Mouse (Mus musculus) heart, embryonic 11.5 days (tissue): ENCODE data around the gene C330007P06Rik. TPM values are rescaled to one million over a fixed set of nuclear protein-coding genes. Genes with fewer than 3 reads are reported as not detected.

ENCODE experiments used
- ATAC-seq: fragments of 200-750 bp; cut with Nextera tagmentation; replicated peaks from 2 replicates; pipeline ENCODE4 v1.8.0; 2017; ENCODE audit warnings: moderate library complexity; ENCODE audit not compliant: insufficient number of reproducible peaks, low FRiP score, low TSS enrichment
- H3K27ac ChIP-seq: fragments of 300-500 bp; sonication (generic); 2 replicates; pipeline ENCODE4 v1.5.1; 2014; ENCODE audit warnings: mild to moderate bottlenecking, low read depth, low read length
- H3K27me3 ChIP-seq: fragments of 300-500 bp; sonication (generic); 2 replicates; pipeline ENCODE4 v1.6.1; 2014; ENCODE audit warnings: mild to moderate bottlenecking, low read length, mixed read lengths; ENCODE audit not compliant: control insufficient read depth, insufficient read depth
- H3K36me3 ChIP-seq: fragments of 300-500 bp; sonication (generic); 2 replicates; pipeline ENCODE4 v1.6.1; 2014; ENCODE audit warnings: mild to moderate bottlenecking, low read length, moderate library complexity, mixed read lengths; ENCODE audit not compliant: control insufficient read depth, insufficient read depth
- H3K4me1 ChIP-seq: fragments of 300-500 bp; sonication (generic); 2 replicates; pipeline ENCODE4 v1.6.1; 2014; ENCODE audit warnings: low read length; ENCODE audit not compliant: control insufficient read depth, insufficient read depth
- H3K4me2 ChIP-seq: fragments of 300-500 bp; sonication (generic); 2 replicates; pipeline ENCODE4 v1.6.1; 2014; ENCODE audit warnings: mild to moderate bottlenecking, moderate library complexity
- H3K4me3 ChIP-seq: fragments of 300-500 bp; sonication (generic); 2 replicates; pipeline ENCODE4 v1.5.1; 2014; ENCODE audit warnings: low read depth, low read length
- H3K9ac ChIP-seq: fragments of 300-500 bp; sonication (generic); 2 replicates; pipeline ENCODE4 v1.6.1; 2014; ENCODE audit warnings: mild to moderate bottlenecking, low read depth, low read length, moderate library complexity
- H3K9me3 ChIP-seq: fragments of 300-500 bp; sonication (generic); replicated peaks from 2 replicates; pipeline ENCODE4 v1.6.1; 2016; ENCODE audit warnings: low read length; ENCODE audit not compliant: control insufficient read depth
- WGBS: fragments of 180-500 bp; shearing (Covaris S2); extraction: QIAGEN DNeasy Blood & Tissue Kit; methylation state at CpG from one replicate; pipeline ENCODE4 v1.1.7; 2014; ENCODE audit not compliant: insufficient replicate concordance; 5-methylcytosine and 5-hydroxymethylcytosine counted together
- polyA plus RNA-seq: library from polyadenylated mRNA; unstranded; fragments of >200 nt; fragmentation: Nextera tagmentation; extraction: Ambion mirVana; gene quantifications from 2 replicates; pipeline ENCODE4 v1.2.1, GENCODE M21; 2014

The C330007P06Rik gene
- polyA plus RNA-seq, 1 experiment from 2014 or later: 23.4 TPM

GRCm38 (mm10) chrX:36815022-36815421 lies 58.9 kb downstream of the C330007P06Rik start:
- no peak overlapping the region for H3K27ac ChIP-seq
- no peak for ATAC-seq
- H3K9me3 ChIP-seq: no peaks in the 10 kb centered on the region
- H3K4me2 ChIP-seq: no peak overlapping the region
- WGBS: 77% methylated on average over 4 of the region's 4 CpGs
- no peak overlapping the region for H3K9ac ChIP-seq
- H3K27me3 ChIP-seq: no peaks in the 10 kb centered on the region
- no peaks in the 10 kb centered on the region; the same call in 1 of the 2 replicates for H3K4me1 ChIP-seq
- no peaks in the 10 kb centered on the region for H3K36me3 ChIP-seq
- H3K4me3 ChIP-seq: no peak overlapping the region

GRCm38 (mm10) chrX:36814161-36814836 lies 59.6 kb downstream of the C330007P06Rik start:
- H3K4me1 ChIP-seq: no peaks in the 10 kb centered on the region; the same call in 1 of the 2 replicates
- H3K4me2 ChIP-seq: no peak overlapping the region
- H3K27me3 ChIP-seq: no peaks in the 10 kb centered on the region
- H3K4me3 ChIP-seq: no peak overlapping the region
- no peak overlapping the region for H3K9ac ChIP-seq
- H3K27ac ChIP-seq: no peak overlapping the region
- no peaks in the 10 kb centered on the region for H3K36me3 ChIP-seq
- 75% methylated on average over 8 of the region's 8 CpGs for WGBS
- ATAC-seq: no peak
- H3K9me3 ChIP-seq: no peaks in the 10 kb centered on the region

GRCm38 (mm10) chrX:36811377-36811776 lies 62.5 kb downstream of the C330007P06Rik start:
- H3K4me3 ChIP-seq: no peak overlapping the region
- H3K9me3 ChIP-seq: no peaks in the 10 kb centered on the region
- no peak overlapping the region for H3K27ac ChIP-seq
- no peaks in the 10 kb centered on the region for H3K27me3 ChIP-seq
- no peak overlapping the region for H3K4me2 ChIP-seq
- 38% methylated on average over 5 of the region's 5 CpGs for WGBS
- no peaks in the 10 kb centered on the region; the same call in 1 of the 2 replicates for H3K4me1 ChIP-seq
- H3K36me3 ChIP-seq: no peaks in the 10 kb centered on the region
- no peak overlapping the region for H3K9ac ChIP-seq
- no peak for ATAC-seq

GRCm38 (mm10) chrX:36808318-36808683 lies 65.6 kb downstream of the C330007P06Rik start:
- Histone ChIP-seq H3K4me3 (peak overlapping the region; percentile 18; the same call in 1 of the 2 replicates), H3K27me3 (no peaks in the 10 kb centered on the region), H3K36me3 (no peaks in the 10 kb centered on the region), H3K27ac (peak overlapping the region; percentile 73), H3K9me3 (no peaks in the 10 kb centered on the region), H3K4me1 (no peaks in the 10 kb centered on the region), H3K9ac (no peak overlapping the region), H3K4me2 (peak overlapping the region; percentile 57)
- WGBS: 53% methylated on average over 6 of the region's 6 CpGs
- ATAC-seq: no peak

GRCm38 (mm10) chrX:36807360-36808317 lies 66.3 kb downstream of the C330007P06Rik start:
- H3K4me1 ChIP-seq: no peaks in the 10 kb centered on the region
- peak overlapping the region; percentile 73 for H3K27ac ChIP-seq
- 13% methylated on average over 44 of the region's 45 CpGs for WGBS
- peak overlapping the region; percentile 31 for H3K4me3 ChIP-seq
- H3K4me2 ChIP-seq: peak overlapping the region; percentile 57
- H3K27me3 ChIP-seq: no peaks in the 10 kb centered on the region
- peak overlapping the region; percentile 67; the same call in 1 of the 2 replicates for H3K9ac ChIP-seq
- no peaks in the 10 kb centered on the region for H3K36me3 ChIP-seq
- peak; percentile 85 for ATAC-seq
- H3K9me3 ChIP-seq: no peaks in the 10 kb centered on the region

GRCm38 (mm10) chrX:36805466-36806235 lies 68.3 kb downstream of the C330007P06Rik start:
- Histone ChIP-seq H3K27me3 (no peaks in the 10 kb centered on the region), H3K9ac (no peak overlapping the region), H3K27ac (no peak overlapping the region), H3K4me1 (no peaks in the 10 kb centered on the region), H3K4me3 (no peak overlapping the region), H3K4me2 (no peak overlapping the region), H3K9me3 (no peaks in the 10 kb centered on the region), H3K36me3 (no peaks in the 10 kb centered on the region)
- ATAC-seq: no peak
- 55% methylated on average over 5 of the region's 5 CpGs for WGBS

GRCm38 (mm10) chrX:36804196-36804595 lies 69.7 kb downstream of the C330007P06Rik start:
- Histone ChIP-seq H3K27me3 (no peaks in the 10 kb centered on the region), H3K4me3 (no peak overlapping the region), H3K36me3 (no peaks in the 10 kb centered on the region), H3K9me3 (no peaks in the 10 kb centered on the region), H3K9ac (no peak overlapping the region), H3K27ac (no peak overlapping the region), H3K4me2 (no peak overlapping the region), H3K4me1 (no peaks in the 10 kb centered on the region)
- ATAC-seq: no peak
- WGBS: 66% methylated on average over 5 of the region's 5 CpGs

GRCm38 (mm10) chrX:36803189-36803588 lies 70.7 kb downstream of the C330007P06Rik start:
- Histone ChIP-seq H3K27me3 (no peaks in the 10 kb centered on the region), H3K4me1 (no peaks in the 10 kb centered on the region), H3K4me2 (no peak overlapping the region), H3K9me3 (no peaks in the 10 kb centered on the region), H3K27ac (no peak overlapping the region), H3K36me3 (no peaks in the 10 kb centered on the region), H3K9ac (no peak overlapping the region), H3K4me3 (no peak overlapping the region)
- WGBS: 68% methylated on average over 5 of the region's 5 CpGs
- no peak for ATAC-seq
